Mouse (Mus musculus): ENCODE measurements around the gene Hist1h4h. TPM values are rescaled to one million over a fixed set of nuclear protein-coding genes. Genes with fewer than 3 reads are reported as not detected.
"Not testable (repeated sequence)": the region's sequence is repeated elsewhere in the genome, so short reads cannot be mapped to it uniquely, and the experiment has no call there.

Hist1h4h gene
- polyA plus RNA-seq, 1 experiment from 2014 or later = 5.7 TPM

GRCm38 (mm10) chr13:23536076-23536822, 5.4 kb downstream of the Hist1h4h start:
- no peaks in the 10 kb centered on the region for H3K27me3 ChIP-seq (ENCODE audit: control insufficient read depth, insufficient read depth, low read length)

GRCm38 (mm10) chr13:23537006-23537710, 6.3 kb downstream of the Hist1h4h start:
- H3K4me1 ChIP-seq (ENCODE audit: control insufficient read depth, insufficient read depth, low read length) = peaks cover 30% of the 10 kb centered on the region
- no peak overlapping the region; the same call in 1 of the 2 replicates for H3K27ac ChIP-seq (ENCODE audit: low read length)
- ATAC-seq (ENCODE audit: insufficient read depth, low FRiP score) = no peak
- 67% methylated on average over 3 of the region's 3 CpGs for WGBS
- H3K9me3 ChIP-seq (replicated peaks; ENCODE audit: control insufficient read depth, low read length) = no peaks in the 10 kb centered on the region
- peak overlapping the region; percentile 56 for H3K4me2 ChIP-seq (ENCODE audit: low read depth, low read length)
- H3K36me3 ChIP-seq (ENCODE audit: control insufficient read depth, insufficient read depth, low read length) = no peaks in the 10 kb centered on the region
- H3K4me3 ChIP-seq (replicated peaks; ENCODE audit: low read length) = peak overlapping the region; percentile 26
- no peaks in the 10 kb centered on the region for H3K27me3 ChIP-seq (ENCODE audit: control insufficient read depth, insufficient read depth, low read length)
- peak overlapping the region; percentile 18; the same call in 1 of the 2 replicates for H3K9ac ChIP-seq (ENCODE audit: low read length)

More at GRCm38 (mm10) chr13:23536076-23536822, 5.4 kb downstream of the Hist1h4h start:
- Histone ChIP-seq H3K4me2 (ENCODE audit: low read depth, low read length) (peak overlapping the region; percentile 56), H3K27ac (ENCODE audit: low read length) (peak overlapping the region; percentile 73), H3K36me3 (ENCODE audit: control insufficient read depth, insufficient read depth, low read length) (no peaks in the 10 kb centered on the region), H3K4me3 (replicated peaks; ENCODE audit: low read length) (peak overlapping the region; percentile 60), H3K9ac (ENCODE audit: low read length) (peak overlapping the region; percentile 55), H3K9me3 (replicated peaks; ENCODE audit: control insufficient read depth, low read length) (no peaks in the 10 kb centered on the region), H3K4me1 (ENCODE audit: control insufficient read depth, insufficient read depth, low read length) (peaks cover 30% of the 10 kb centered on the region)
- ATAC-seq (ENCODE audit: insufficient read depth, low FRiP score) = no peak
- WGBS = 15% methylated on average over 7 of the region's 7 CpGs

GRCm38 (mm10) chr13:23538249-23538648, 7.4 kb downstream of the Hist1h4h start:
- H3K27ac ChIP-seq (ENCODE audit: low read length) = no peak overlapping the region
- no peak overlapping the region for H3K9ac ChIP-seq (ENCODE audit: low read length)
- H3K4me1 ChIP-seq (ENCODE audit: control insufficient read depth, insufficient read depth, low read length) = peaks cover 19% of the 10 kb centered on the region
- 69% methylated on average over 5 of the region's 5 CpGs for WGBS
- H3K4me3 ChIP-seq (replicated peaks; ENCODE audit: low read length) = no peak overlapping the region
- H3K9me3 ChIP-seq (replicated peaks; ENCODE audit: control insufficient read depth, low read length) = no peaks in the 10 kb centered on the region
- H3K4me2 ChIP-seq (ENCODE audit: low read depth, low read length) = no peak overlapping the region
- no peak for ATAC-seq (ENCODE audit: insufficient read depth, low FRiP score)
- H3K36me3 ChIP-seq (ENCODE audit: control insufficient read depth, insufficient read depth, low read length) = no peaks in the 10 kb centered on the region
- H3K27me3 ChIP-seq (ENCODE audit: control insufficient read depth, insufficient read depth, low read length) = no peaks in the 10 kb centered on the region

DNA sequence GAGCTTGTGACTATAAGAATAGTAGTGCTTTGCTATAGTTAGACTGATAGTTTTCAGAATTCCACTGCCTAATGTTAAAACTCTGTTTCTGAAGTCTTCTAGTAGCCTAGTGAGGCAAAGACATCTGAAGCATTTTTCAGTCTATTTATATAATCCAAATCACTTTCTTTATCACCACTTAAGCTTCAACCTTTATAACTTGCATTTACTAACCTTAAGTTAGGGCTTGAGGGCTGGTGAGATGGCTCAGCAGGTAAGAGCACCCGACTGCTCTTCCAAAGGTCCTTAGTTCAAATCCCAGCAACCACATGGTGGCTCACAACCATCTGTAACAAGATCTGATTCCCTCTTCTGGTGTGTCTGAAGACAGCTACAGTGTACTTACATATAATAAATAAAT, 9.0 kb downstream of the Hist1h4h start:
- not testable (repeated sequence) for H3K4me3 ChIP-seq (replicated peaks; ENCODE audit: low read length); H3K27me3 ChIP-seq (ENCODE audit: control insufficient read depth, insufficient read depth, low read length); H3K4me2 ChIP-seq (ENCODE audit: low read depth, low read length); ATAC-seq (ENCODE audit: insufficient read depth, low FRiP score); H3K27ac ChIP-seq (ENCODE audit: low read length); H3K9me3 ChIP-seq (replicated peaks; ENCODE audit: control insufficient read depth, low read length); H3K36me3 ChIP-seq (ENCODE audit: control insufficient read depth, insufficient read depth, low read length); H3K9ac ChIP-seq (ENCODE audit: low read length)
- WGBS = 73% methylated on average over 1 of the region's 1 CpGs
- H3K4me1 ChIP-seq (ENCODE audit: control insufficient read depth, insufficient read depth, low read length) = peaks cover 11% of the 10 kb centered on the region

DNA sequence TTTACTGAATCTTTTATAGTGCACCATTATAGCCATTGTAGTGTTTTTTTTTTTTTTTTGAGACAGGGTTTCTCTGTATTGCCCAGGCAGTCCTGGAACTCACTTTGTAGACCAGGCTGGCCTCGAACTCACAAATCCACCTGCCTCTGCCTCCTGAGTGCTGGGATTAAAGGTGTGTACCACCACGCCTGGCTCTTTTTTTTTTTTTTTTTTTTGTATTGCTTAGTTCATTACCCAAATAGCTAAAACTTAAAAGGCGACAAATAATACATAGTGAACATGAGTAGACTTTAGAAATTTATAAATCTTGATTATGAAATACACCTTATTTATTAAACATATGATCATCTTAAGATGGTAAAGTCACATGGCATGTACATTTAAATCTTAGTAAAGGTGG, 10.6 kb downstream of the Hist1h4h start:
- 81% methylated on average over 3 of the region's 3 CpGs for WGBS
- Histone ChIP-seq H3K4me3 (replicated peaks; ENCODE audit: low read length) (no peak overlapping the region), H3K9me3 (replicated peaks; ENCODE audit: control insufficient read depth, low read length) (no peaks in the 10 kb centered on the region), H3K9ac (ENCODE audit: low read length) (no peak overlapping the region), H3K36me3 (ENCODE audit: control insufficient read depth, insufficient read depth, low read length) (no peaks in the 10 kb centered on the region), H3K27ac (ENCODE audit: low read length) (no peak overlapping the region), H3K27me3 (ENCODE audit: control insufficient read depth, insufficient read depth, low read length) (no peaks in the 10 kb centered on the region), H3K4me1 (ENCODE audit: control insufficient read depth, insufficient read depth, low read length) (peaks cover 8% of the 10 kb centered on the region), H3K4me2 (ENCODE audit: low read depth, low read length) (no peak overlapping the region; the same call in 1 of the 2 replicates)
- no peak for ATAC-seq (ENCODE audit: insufficient read depth, low FRiP score)

GRCm38 (mm10) chr13:23542225-23542980, 11.6 kb downstream of the Hist1h4h start:
- Histone ChIP-seq H3K9ac (ENCODE audit: low read length) (peak overlapping the region; percentile 72), H3K27ac (ENCODE audit: low read length) (peak overlapping the region; percentile 87), H3K4me2 (ENCODE audit: low read depth, low read length) (peak overlapping the region; percentile 81), H3K4me3 (replicated peaks; ENCODE audit: low read length) (peak overlapping the region; percentile 55)
- H3K36me3 ChIP-seq (ENCODE audit: control insufficient read depth, insufficient read depth, low read length); H3K27me3 ChIP-seq (ENCODE audit: control insufficient read depth, insufficient read depth, low read length); ATAC-seq (ENCODE audit: insufficient read depth, low FRiP score); H3K4me1 ChIP-seq (ENCODE audit: control insufficient read depth, insufficient read depth, low read length); H3K9me3 ChIP-seq (replicated peaks; ENCODE audit: control insufficient read depth, low read length): not testable (repeated sequence)
- WGBS = 6% methylated on average over 3 of the region's 3 CpGs

DNA sequence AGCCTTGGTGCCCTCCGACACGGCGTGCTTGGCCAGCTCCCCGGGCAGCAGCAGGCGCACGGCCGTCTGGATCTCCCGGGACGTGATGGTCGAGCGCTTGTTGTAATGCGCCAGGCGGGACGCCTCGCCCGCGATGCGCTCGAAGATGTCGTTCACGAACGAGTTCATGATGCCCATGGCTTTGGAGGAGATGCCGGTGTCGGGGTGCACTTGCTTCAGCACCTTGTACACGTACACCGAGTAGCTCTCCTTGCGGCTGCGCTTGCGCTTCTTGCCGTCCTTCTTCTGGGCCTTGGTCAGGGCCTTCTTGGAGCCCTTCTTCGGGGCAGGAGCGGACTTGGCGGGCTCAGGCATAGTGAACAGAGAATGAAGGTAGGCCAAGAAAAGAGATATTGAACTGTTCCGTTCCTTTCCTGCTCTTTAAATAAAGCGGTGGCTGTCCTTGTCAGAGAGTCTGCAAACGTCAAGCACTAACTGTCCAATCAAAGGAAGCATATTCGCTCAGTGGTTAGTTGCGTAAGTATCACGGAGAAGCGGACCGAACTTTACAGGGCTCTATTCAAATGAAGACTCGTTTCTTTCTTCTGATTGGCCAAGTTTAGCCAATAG, 12.3 kb downstream of the Hist1h4h start, which contains the start of gene Hist1h2bh:
TSS of gene Hist1h2bh (minus strand) at position 394 of the 609 bp plus-strand sequence.
- H3K27me3 ChIP-seq (ENCODE audit: control insufficient read depth, insufficient read depth, low read length); H3K4me1 ChIP-seq (ENCODE audit: control insufficient read depth, insufficient read depth, low read length); H3K9me3 ChIP-seq (replicated peaks; ENCODE audit: control insufficient read depth, low read length); H3K36me3 ChIP-seq (ENCODE audit: control insufficient read depth, insufficient read depth, low read length): not testable (repeated sequence)
- peak within 1 kb of the TSS; percentile 94 for H3K27ac ChIP-seq (ENCODE audit: low read length)
- WGBS = under 1% methylated on average over 27 of the region's 42 CpGs
- ATAC-seq (ENCODE audit: insufficient read depth, low FRiP score) = peak; percentile 95
- peak within 1 kb of the TSS; percentile 81 for H3K4me2 ChIP-seq (ENCODE audit: low read depth, low read length)
- H3K4me3 ChIP-seq (replicated peaks; ENCODE audit: low read length) = peak within 1 kb of the TSS; percentile 55
- H3K9ac ChIP-seq (ENCODE audit: low read length) = peak within 1 kb of the TSS; percentile 72

DNA sequence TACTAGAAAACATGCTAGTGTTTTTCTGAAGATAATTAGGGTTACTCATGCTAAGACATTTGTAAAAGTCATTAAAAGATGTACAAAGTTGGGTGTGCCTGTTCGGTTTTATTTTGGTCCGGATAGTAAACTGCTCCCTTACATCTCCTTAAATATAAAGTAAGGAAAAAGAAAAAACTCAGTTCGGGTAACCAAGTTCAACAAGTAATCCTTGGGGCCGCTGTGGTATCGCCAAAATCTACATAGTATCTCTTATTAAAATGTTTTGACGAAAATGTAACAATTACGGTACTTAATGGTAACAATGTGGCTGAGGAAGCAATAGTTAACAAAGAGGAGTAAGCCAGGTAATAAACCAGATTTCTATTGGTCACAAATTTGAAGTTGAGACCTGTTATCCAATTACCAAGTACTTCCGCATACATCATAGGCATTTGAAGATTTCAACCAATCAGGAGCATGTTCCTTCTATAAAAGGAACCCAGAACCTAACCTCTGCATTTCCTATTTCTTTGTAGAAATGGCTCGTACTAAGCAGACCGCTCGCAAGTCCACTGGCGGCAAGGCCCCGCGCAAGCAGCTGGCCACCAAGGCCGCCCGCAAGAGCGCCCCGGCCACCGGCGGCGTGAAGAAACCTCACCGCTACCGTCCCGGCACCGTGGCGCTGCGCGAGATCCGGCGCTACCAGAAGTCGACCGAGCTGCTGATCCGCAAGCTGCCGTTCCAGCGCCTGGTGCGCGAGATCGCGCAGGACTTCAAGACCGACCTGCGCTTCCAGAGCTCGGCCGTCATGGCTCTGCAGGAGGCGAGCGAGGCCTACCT, 13.3 kb downstream of the Hist1h4h start, which contains the start of gene Hist1h3f:
TSS of gene Hist1h3f (plus strand) at position 88 of the 822 bp plus-strand sequence.
- Histone ChIP-seq H3K27ac (ENCODE audit: low read length) (peak within 1 kb of the TSS; percentile 94), H3K36me3 (ENCODE audit: control insufficient read depth, insufficient read depth, low read length) (no peaks in the 10 kb centered on the region), H3K27me3 (ENCODE audit: control insufficient read depth, insufficient read depth, low read length) (no peaks in the 10 kb centered on the region), H3K9ac (ENCODE audit: low read length) (peak within 1 kb of the TSS; percentile 72), H3K4me1 (ENCODE audit: control insufficient read depth, insufficient read depth, low read length) (0 out of 2 replicates have a peak, but pooled peaks cover 2% of the 10 kb centered on the region), H3K4me3 (replicated peaks; ENCODE audit: low read length) (peak within 1 kb of the TSS; percentile 55), H3K9me3 (replicated peaks; ENCODE audit: control insufficient read depth, low read length) (no peaks in the 10 kb centered on the region), H3K4me2 (ENCODE audit: low read depth, low read length) (peak within 1 kb of the TSS; percentile 81)
- WGBS = under 1% methylated on average over 21 of the region's 45 CpGs
- ATAC-seq (ENCODE audit: insufficient read depth, low FRiP score) = peak; percentile 92
